Mouse (Mus musculus) forebrain, embryonic 16.5 days (tissue): ENCODE results near the gene 5330417H12Rik. TPM values are rescaled to one million over a fixed set of nuclear protein-coding genes. Genes with fewer than 3 reads are reported as not detected.

ENCODE experiments used
- ATAC-seq: fragments of 200-750 bp; cut with Nextera tagmentation; 2 replicates; pipeline ENCODE4 v1.8.0; 2017; ENCODE audit warnings: mild to moderate bottlenecking, moderate library complexity
- H3K27ac ChIP-seq: fragments of 300-500 bp; sonication (generic); 2 replicates; pipeline ENCODE4 v1.5.1; 2014; ENCODE audit warnings: low read length, control low read depth
- H3K27me3 ChIP-seq: fragments of 300-500 bp; sonication (generic); replicated peaks from 2 replicates; pipeline ENCODE4 v1.6.1; 2014; ENCODE audit warnings: low read length; ENCODE audit not compliant: control insufficient read depth, insufficient read depth
- H3K36me3 ChIP-seq: fragments of 300-500 bp; sonication (generic); 2 replicates; pipeline ENCODE4 v1.6.1; 2014; ENCODE audit not compliant: control insufficient read depth, insufficient read depth
- H3K4me1 ChIP-seq: fragments of 300-500 bp; sonication (generic); replicated peaks from 2 replicates; pipeline ENCODE4 v1.6.1; 2014; ENCODE audit warnings: low read length; ENCODE audit not compliant: control insufficient read depth, insufficient read depth
- H3K4me2 ChIP-seq: fragments of 300-500 bp; sonication (generic); 2 replicates; pipeline ENCODE4 v1.6.1; 2014; ENCODE audit warnings: mild to moderate bottlenecking, low read length, control low read depth
- H3K4me3 ChIP-seq: fragments of 300-500 bp; sonication (generic); replicated peaks from 2 replicates; pipeline ENCODE4 v1.5.1; 2014; ENCODE audit warnings: mild to moderate bottlenecking, low read length, control low read depth
- H3K9ac ChIP-seq: fragments of 300-500 bp; sonication (generic); replicated peaks from 2 replicates; pipeline ENCODE4 v1.6.1; 2014; ENCODE audit warnings: low read depth, low read length, control low read depth
- H3K9me3 ChIP-seq: fragments of 300-500 bp; sonication (generic); 2 replicates; pipeline ENCODE4 v1.6.1; 2016; ENCODE audit warnings: low read length; ENCODE audit not compliant: control insufficient read depth
- WGBS: fragments of 180-500 bp; shearing (Covaris S2); extraction: QIAGEN DNeasy Blood & Tissue Kit; methylation state at CpG from one replicate; pipeline ENCODE4 v1.1.7; 2014; 5-methylcytosine and 5-hydroxymethylcytosine counted together
- polyA plus RNA-seq: library from polyadenylated mRNA; unstranded; fragments of >200 nt; fragmentation: Nextera tagmentation; extraction: Ambion mirVana; gene quantifications from 2 replicates; pipeline ENCODE4 v1.2.1, GENCODE M21; 2015

Gene 5330417H12Rik
- not detected in 2 replicates for polyA plus RNA-seq

DNA sequence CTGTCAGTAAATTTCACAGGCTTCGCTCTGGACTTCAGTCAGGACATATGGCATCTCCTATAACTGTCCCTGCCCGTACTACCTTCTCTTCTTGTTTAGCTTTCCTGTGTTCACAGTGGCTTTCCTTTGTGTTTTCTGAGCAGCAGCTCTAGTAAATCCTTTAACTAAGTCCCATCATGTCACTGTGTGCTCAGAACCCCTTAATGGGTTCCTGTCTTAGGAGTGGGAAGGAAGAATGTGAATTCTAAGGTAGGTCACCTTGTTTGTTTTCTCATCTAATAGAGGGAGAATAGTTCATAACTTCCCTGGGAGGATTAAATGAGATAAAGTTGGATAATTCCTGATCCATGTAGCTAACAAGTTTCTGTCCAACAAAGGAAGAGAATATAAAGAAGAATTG is at the start of gene 5330417H12Rik:
Gene 5330417H12Rik, minus strand, starts transcription at position 101 of the 400 bp plus-strand sequence.
- H3K27ac ChIP-seq = no peak within 1 kb of the TSS
- no peaks in the 10 kb centered on the region for H3K4me1 ChIP-seq
- no peaks in the 10 kb centered on the region for H3K9me3 ChIP-seq
- no peaks in the 10 kb centered on the region for H3K27me3 ChIP-seq
- no peak for ATAC-seq
- H3K4me2 ChIP-seq = no peak within 1 kb of the TSS
- no peaks in the 10 kb centered on the region for H3K36me3 ChIP-seq
- no peak within 1 kb of the TSS for H3K4me3 ChIP-seq
- WGBS = 60% methylated on average over 2 of the region's 2 CpGs
- H3K9ac ChIP-seq = no peak within 1 kb of the TSS

DNA sequence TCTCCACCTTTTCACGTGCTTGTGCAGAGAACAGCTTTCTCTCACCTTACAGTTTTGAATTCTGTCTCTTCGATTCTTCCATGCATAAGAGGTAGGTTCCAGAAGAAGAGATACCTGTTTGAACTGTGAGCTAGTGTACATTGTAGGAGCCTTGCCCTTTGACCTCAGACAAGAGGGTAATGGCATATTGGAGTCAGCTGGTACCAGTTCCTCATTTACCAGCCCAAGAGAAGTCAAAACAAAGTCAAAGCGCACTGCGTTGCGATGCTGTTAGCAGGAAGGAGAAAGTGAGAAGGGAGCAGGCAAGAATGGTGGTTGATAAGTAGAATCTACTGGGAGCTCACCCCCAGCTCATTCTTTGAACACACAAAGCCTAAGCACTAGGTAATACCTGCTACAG is 43.6 kb upstream of the 5330417H12Rik start:
- H3K36me3 ChIP-seq = no peaks in the 10 kb centered on the region
- 94% methylated on average over 5 of the region's 5 CpGs for WGBS
- no peak overlapping the region for H3K4me3 ChIP-seq
- H3K4me1 ChIP-seq = peaks cover 25% of the 10 kb centered on the region
- H3K27ac ChIP-seq = no peak overlapping the region
- no peak for ATAC-seq
- no peak overlapping the region for H3K9ac ChIP-seq
- H3K4me2 ChIP-seq = no peak overlapping the region
- H3K9me3 ChIP-seq = no peaks in the 10 kb centered on the region
- 0 out of 2 replicates have a peak, but pooled peaks cover 2% of the 10 kb centered on the region for H3K27me3 ChIP-seq

GRCm38 (mm10) chr7:107666262-107666902 is 41.4 kb upstream of the 5330417H12Rik start:
- Histone ChIP-seq H3K4me2 (peak overlapping the region; percentile 49), H3K9ac (peak overlapping the region; percentile 37; the same call in 1 of the 2 replicates), H3K4me1 (peaks cover 25% of the 10 kb centered on the region), H3K4me3 (peak overlapping the region; percentile 27), H3K36me3 (no peaks in the 10 kb centered on the region), H3K27me3 (0 out of 2 replicates have a peak, but pooled peaks cover 2% of the 10 kb centered on the region), H3K9me3 (no peaks in the 10 kb centered on the region), H3K27ac (0 out of 2 replicates have a peak overlapping the region, but pooled peaks have one; percentile 21)
- 35% methylated on average over 13 of the region's 13 CpGs for WGBS
- peak; percentile 29; the same call in 1 of the 2 replicates for ATAC-seq

DNA sequence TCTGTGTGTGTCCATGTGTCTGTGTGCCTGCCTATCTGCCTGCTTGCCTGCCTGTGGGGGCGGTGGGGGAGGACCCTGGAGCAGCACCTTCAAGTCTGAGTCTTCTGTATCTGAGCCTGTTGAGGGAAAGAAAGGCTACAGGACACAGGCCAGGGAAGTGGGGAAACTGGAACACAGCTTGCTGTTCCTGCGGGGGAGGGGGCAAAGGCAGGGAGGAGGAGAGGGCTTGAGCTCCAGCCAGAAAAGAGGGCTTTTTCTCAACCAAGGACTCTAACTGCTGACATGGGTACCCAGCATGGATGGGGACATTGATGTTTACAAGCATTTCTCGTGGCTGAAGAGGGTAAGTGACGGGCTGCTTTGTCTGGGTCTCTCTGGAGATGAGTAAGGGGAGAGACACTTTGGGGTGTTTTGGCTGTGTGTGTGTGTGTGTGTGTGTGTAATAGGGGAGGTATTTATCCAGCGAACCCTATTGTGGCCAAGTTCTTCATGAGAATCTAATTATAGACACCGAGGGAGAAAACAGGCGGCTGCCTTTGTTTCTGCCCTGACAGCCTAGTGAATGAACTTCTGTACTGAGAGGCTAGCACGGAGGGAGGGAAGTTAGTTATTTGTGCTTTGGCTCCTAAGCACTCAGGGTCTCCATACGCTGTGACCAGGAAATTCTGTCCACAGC is 40.8 kb upstream of the 5330417H12Rik start:
- WGBS = 2% methylated on average over 9 of the region's 9 CpGs
- peak overlapping the region; percentile 27 for H3K4me3 ChIP-seq
- ATAC-seq = peak; percentile 62
- H3K9ac ChIP-seq = peak overlapping the region; percentile 37
- peak overlapping the region; percentile 49 for H3K4me2 ChIP-seq
- H3K27ac ChIP-seq = peak overlapping the region; percentile 41
- peaks cover 25% of the 10 kb centered on the region for H3K4me1 ChIP-seq
- H3K9me3 ChIP-seq = no peaks in the 10 kb centered on the region
- no peaks in the 10 kb centered on the region for H3K36me3 ChIP-seq
- 0 out of 2 replicates have a peak, but pooled peaks cover 2% of the 10 kb centered on the region for H3K27me3 ChIP-seq

DNA sequence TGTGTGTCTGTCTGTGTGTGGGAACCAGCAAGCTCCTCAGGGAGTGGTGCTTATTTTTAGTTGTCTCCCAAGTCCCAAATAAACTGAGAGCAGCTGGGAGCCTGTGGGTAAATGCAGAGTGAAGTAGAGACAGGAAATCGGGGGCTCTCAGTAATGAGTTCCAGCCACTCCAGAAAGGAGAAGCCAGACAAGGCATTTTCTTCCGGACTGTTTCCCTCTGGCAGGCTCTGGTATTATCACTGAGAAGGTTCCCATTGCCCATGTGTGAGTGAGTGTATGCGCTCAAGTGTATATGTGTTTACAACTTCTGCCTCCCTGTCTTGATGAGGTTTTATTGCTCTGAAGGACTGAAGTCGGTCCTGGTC is 40.2 kb upstream of the 5330417H12Rik start:
- Histone ChIP-seq H3K27me3 (0 out of 2 replicates have a peak, but pooled peaks cover 2% of the 10 kb centered on the region), H3K4me1 (peaks cover 25% of the 10 kb centered on the region), H3K4me3 (no peak overlapping the region), H3K4me2 (peak overlapping the region; percentile 49; the same call in 1 of the 2 replicates), H3K9ac (peak overlapping the region; percentile 30), H3K9me3 (no peaks in the 10 kb centered on the region), H3K36me3 (no peaks in the 10 kb centered on the region), H3K27ac (peak overlapping the region; percentile 41)
- 29% methylated on average over 4 of the region's 4 CpGs for WGBS
- peak; percentile 23; the same call in 1 of the 2 replicates for ATAC-seq

DNA sequence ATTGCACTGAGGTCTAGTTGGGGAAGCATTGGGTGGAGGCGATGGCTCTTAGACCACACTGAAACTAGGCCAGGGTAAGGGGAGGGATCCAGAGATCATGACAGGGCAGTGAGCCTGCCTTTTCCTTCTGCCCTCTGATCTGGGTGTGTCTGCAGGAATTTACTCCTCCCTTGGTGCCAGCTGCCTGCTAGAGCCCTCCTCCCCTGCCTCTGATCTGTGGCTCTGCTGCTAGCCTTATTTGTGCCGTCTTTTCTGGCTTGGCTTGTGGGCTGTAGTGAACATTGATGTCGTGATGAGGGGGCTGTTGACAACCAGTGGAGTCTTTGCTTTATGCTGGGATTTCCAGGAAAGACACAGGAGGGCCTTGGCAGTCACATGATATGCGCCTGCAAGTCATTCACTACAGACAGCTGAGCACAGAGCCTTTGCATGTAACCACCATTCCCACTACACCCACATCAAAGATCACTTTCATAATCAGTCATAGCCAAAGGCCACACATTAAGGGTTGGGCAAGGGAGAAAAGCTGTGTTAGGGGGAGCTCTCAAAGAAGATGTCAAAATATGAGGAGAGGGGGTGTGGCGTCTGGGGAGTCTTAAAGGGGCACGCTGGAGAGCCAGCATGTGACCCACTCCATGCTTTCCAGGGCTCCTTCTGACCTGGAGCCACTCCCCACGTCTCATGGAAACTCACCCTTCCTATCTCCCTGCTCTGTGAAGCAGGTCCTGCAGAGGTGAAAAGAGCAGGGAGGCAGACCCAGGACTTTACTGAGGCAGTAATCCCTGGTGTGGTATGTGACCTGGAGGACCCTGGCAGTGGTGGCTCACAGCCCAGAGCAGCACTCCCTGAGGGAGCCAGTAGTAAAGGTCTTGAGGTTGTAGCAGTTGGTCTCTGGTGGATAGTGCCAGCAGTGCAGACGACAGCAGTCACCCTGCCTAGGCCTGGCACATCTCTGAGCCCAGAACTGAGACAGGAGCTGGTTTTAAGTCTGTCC is 39.4 kb upstream of the 5330417H12Rik start:
- no peak for ATAC-seq
- Histone ChIP-seq H3K36me3 (no peaks in the 10 kb centered on the region), H3K27me3 (0 out of 2 replicates have a peak, but pooled peaks cover 2% of the 10 kb centered on the region), H3K4me3 (no peak overlapping the region), H3K27ac (no peak overlapping the region), H3K9ac (0 out of 2 replicates have a peak overlapping the region, but pooled peaks have one; percentile 16), H3K9me3 (no peaks in the 10 kb centered on the region), H3K4me1 (peaks cover 25% of the 10 kb centered on the region), H3K4me2 (no peak overlapping the region)
- 51% methylated on average over 8 of the region's 8 CpGs for WGBS

DNA sequence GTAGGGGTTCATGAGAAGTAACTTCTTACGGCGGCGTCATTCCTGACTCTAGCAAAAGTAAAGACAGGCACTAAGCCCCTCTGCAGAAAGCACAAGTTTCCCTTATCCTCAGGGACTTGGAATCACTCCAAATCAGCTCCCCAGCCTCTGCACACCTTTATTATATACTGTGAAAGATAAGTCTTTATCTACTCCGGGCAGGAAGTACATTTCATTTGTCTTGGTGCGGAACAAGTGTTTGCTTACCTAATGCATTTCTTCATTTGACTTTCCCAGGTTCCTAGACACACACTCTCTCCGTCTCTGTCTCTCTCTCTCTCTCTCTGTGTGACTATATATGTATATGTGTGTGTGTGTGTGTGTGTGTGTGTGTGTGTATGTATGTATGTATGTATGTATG is 38.7 kb upstream of the 5330417H12Rik start:
- 78% methylated on average over 6 of the region's 6 CpGs for WGBS

GRCm38 (mm10) chr7:107661843-107662281 is 36.9 kb upstream of the 5330417H12Rik start:
- H3K4me3 ChIP-seq = no peak overlapping the region
- peaks cover 25% of the 10 kb centered on the region for H3K4me1 ChIP-seq
- no peaks in the 10 kb centered on the region for H3K27me3 ChIP-seq
- 65% methylated on average over 5 of the region's 5 CpGs for WGBS
- H3K4me2 ChIP-seq = no peak overlapping the region
- H3K27ac ChIP-seq = no peak overlapping the region
- no peaks in the 10 kb centered on the region for H3K36me3 ChIP-seq
- H3K9ac ChIP-seq = no peak overlapping the region
- H3K9me3 ChIP-seq = no peaks in the 10 kb centered on the region
- ATAC-seq = no peak

More for the DNA sequence above, 38.7 kb upstream of the 5330417H12Rik start:
- no peak overlapping the region for H3K27ac ChIP-seq
- H3K36me3 ChIP-seq = no peaks in the 10 kb centered on the region
- H3K4me1 ChIP-seq = peaks cover 25% of the 10 kb centered on the region
- H3K4me2 ChIP-seq = no peak overlapping the region
- no peak overlapping the region for H3K4me3 ChIP-seq
- 0 out of 2 replicates have a peak, but pooled peaks cover 2% of the 10 kb centered on the region for H3K27me3 ChIP-seq
- H3K9ac ChIP-seq = no peak overlapping the region
- H3K9me3 ChIP-seq = no peaks in the 10 kb centered on the region
- no peak for ATAC-seq
